Mouse (Mus musculus) midbrain, embryonic 11.5 days (tissue): ENCODE data around the gene Ppp2r5e. TPM values are rescaled to one million over a fixed set of nuclear protein-coding genes. Genes with fewer than 3 reads are reported as not detected.

ENCODE experiments used
- ATAC-seq: fragments of 200-750 bp; cut with Nextera tagmentation; 2 replicates; pipeline ENCODE4 v1.8.0; 2017; ENCODE audit warnings: moderate TSS enrichment, moderate library complexity; ENCODE audit not compliant: low FRiP score
- DNase-seq: peaks from one replicate; pipeline ENCODE4 v3.0.0; 2015; ENCODE audit warnings: low spot score; ENCODE audit errors: missing footprints
- H3K27ac ChIP-seq: fragments of 300-500 bp; sonication (generic); 2 replicates; pipeline ENCODE4 v1.5.1; 2014; ENCODE audit warnings: low read depth, low read length
- H3K27me3 ChIP-seq: fragments of 300-500 bp; sonication (generic); 2 replicates; pipeline ENCODE4 v1.6.1; 2014; ENCODE audit warnings: mild to moderate bottlenecking, low read length, moderate library complexity, mixed read lengths; ENCODE audit not compliant: control insufficient read depth, insufficient read depth
- H3K36me3 ChIP-seq: fragments of 300-500 bp; sonication (generic); 2 replicates; pipeline ENCODE4 v1.6.1; 2014; ENCODE audit warnings: mild to moderate bottlenecking, low read length, moderate library complexity, mixed read lengths; ENCODE audit not compliant: control insufficient read depth, insufficient read depth
- H3K4me1 ChIP-seq: fragments of 300-500 bp; sonication (generic); 2 replicates; pipeline ENCODE4 v1.6.1; 2014; ENCODE audit warnings: low read length; ENCODE audit not compliant: control insufficient read depth, insufficient read depth
- H3K4me2 ChIP-seq: fragments of 300-500 bp; sonication (generic); 2 replicates; pipeline ENCODE4 v1.6.1; 2014; ENCODE audit warnings: mild to moderate bottlenecking, moderate library complexity
- H3K4me3 ChIP-seq: fragments of 300-500 bp; sonication (generic); 2 replicates; pipeline ENCODE4 v1.5.1; 2014; ENCODE audit warnings: low read depth, low read length
- H3K9ac ChIP-seq: fragments of 300-500 bp; sonication (generic); 2 replicates; pipeline ENCODE4 v1.6.1; 2014; ENCODE audit warnings: low read length
- H3K9me3 ChIP-seq: fragments of 300-500 bp; sonication (generic); 2 replicates; pipeline ENCODE4 v1.6.1; 2016; ENCODE audit warnings: low read length; ENCODE audit not compliant: control insufficient read depth
- WGBS: fragments of 180-500 bp; shearing (Covaris S2); extraction: QIAGEN DNeasy Blood & Tissue Kit; methylation state at CpG from one replicate; pipeline ENCODE4 v1.1.7; 2014; 5-methylcytosine and 5-hydroxymethylcytosine counted together
- polyA plus RNA-seq: library from polyadenylated mRNA; unstranded; fragments of >200 nt; fragmentation: Nextera tagmentation; extraction: Ambion mirVana; gene quantifications from 2 replicates; pipeline ENCODE4 v1.2.1, GENCODE M21; 2014

The Ppp2r5e gene
- 22.3 and 24.7 TPM in 2 replicates for polyA plus RNA-seq

DNA sequence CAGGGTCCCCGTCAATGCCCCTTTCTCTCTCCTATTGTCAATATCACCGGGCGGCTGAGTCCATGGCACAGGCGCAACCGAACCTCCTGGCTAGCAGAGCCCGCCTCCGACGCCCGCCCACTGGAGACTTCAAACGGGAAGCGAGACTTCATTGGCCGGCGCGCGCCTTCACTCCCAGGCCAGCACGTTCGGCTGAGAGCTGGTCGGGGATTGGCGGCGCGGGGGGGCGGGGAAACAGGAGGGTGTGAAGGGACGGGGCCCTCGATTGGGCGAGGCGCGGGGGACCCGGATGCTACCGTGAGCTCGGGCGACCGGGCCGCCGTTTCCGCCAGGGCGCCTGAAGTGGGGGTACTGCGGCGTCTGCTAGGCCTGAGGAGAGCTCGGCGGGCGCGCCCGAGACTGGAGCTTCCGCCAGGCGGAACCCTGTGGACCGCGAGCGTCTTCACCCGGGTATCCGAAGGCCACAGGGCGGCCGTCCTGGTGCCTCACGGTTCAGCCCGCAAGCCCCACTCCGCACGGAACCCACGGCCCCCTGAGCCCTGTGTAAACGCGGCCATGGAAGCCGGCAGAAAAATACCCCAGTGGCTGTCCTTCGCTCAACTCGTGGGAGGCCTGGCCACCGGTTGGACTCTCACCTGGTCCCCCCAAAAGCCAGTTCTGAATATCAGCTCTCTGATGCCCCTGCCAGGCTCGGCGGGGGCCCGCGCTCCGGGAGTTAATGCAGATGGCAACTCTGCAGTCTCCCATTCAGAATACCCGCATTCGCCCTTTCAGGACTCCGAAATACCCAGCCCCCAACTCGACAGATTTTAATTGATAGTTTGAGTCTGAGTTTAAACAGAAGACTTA is at the start of gene Ppp2r5e:
Gene Ppp2r5e, minus strand, starts transcription at position 92 of the 849 bp plus-strand sequence.
- Histone ChIP-seq H3K4me3 (peak within 1 kb of the TSS; percentile 100), H3K4me2 (peak within 1 kb of the TSS; percentile 90), H3K36me3 (0 out of 2 replicates have a peak, but pooled peaks cover 5% of the 10 kb centered on the region), H3K27ac (peak within 1 kb of the TSS; percentile 95), H3K27me3 (no peaks in the 10 kb centered on the region), H3K4me1 (peaks cover 11% of the 10 kb centered on the region), H3K9ac (peak within 1 kb of the TSS; percentile 99), H3K9me3 (no peaks in the 10 kb centered on the region)
- DNase-seq, result peak; percentile 99
- under 1% methylated on average over 64 of the region's 72 CpGs for WGBS
- ATAC-seq, result peak; percentile 99

DNA sequence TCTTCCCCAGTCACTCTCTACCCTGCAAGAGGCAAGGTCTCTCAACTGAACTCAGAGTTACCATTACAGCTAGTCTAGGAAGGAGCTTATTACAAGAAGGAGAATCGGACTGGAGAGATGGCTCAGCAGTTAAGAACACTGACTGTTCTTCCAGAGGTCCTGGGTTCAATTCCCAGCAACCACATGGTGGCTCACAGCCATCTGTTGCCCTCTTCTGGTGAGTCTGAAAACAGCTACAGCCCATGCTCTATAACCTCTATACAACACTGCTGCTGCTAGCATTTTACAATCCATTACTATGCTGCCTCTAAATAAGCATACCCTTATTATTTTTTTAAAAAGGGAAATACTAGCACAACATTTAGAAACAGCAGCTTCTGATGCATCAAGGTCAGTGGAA is 49.7 kb upstream of the Ppp2r5e start:
- Histone ChIP-seq H3K4me3 (no peak overlapping the region), H3K27ac (no peak overlapping the region), H3K36me3 (no peaks in the 10 kb centered on the region), H3K9me3 (no peaks in the 10 kb centered on the region), H3K4me2 (no peak overlapping the region), H3K9ac (no peak overlapping the region), H3K4me1 (peaks cover 5% of the 10 kb centered on the region; the same call in 1 of the 2 replicates), H3K27me3 (no peaks in the 10 kb centered on the region)
- no peak for DNase-seq
- ATAC-seq, result no peak
- WGBS, result 86% methylated on average over 1 of the region's 1 CpGs

DNA sequence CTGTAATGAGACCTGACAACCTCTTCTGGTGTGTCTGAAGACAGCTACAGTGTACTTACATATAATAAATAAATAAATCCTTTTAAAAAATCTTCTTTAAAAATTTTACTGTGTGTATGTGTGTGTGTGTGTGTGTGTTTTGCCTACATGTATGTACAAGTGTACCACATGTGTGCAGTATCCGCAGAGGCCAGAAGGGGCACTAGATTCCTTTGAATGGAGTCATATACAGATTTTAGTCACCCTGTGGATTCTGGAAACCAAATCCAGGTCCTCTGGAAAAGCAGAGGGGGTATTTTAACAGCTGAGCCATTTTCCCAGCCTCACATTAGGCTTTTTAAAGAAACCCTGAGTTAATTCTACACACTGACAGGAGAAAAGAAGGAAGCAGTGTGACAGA is 45.7 kb upstream of the Ppp2r5e start:
- WGBS, result 94% methylated on average over 1 of the region's 1 CpGs

DNA sequence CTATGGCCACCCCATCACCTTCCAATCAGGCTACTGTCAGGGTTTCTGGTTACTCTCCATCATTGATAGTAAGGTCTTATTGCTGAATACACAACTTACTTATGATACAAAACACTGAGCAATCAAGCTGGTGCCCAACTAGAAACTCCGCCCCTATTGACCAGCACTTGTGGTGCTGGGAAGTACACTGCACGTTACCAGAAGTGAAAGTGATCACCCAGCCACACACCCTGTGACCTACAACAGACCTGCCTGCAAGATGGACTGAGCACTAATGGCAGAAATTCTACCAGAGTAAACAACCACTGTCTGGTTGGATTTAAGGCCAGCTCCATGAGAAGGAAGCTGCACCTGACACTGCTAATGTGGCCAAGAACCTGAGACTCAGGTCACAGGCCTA is 42.3 kb upstream of the Ppp2r5e start:
- DNase-seq, result no peak
- no peaks in the 10 kb centered on the region for H3K9me3 ChIP-seq
- no peaks in the 10 kb centered on the region for H3K4me1 ChIP-seq
- H3K27ac ChIP-seq, result no peak overlapping the region
- H3K27me3 ChIP-seq, result no peaks in the 10 kb centered on the region
- no peak for ATAC-seq
- H3K36me3 ChIP-seq, result no peaks in the 10 kb centered on the region
- 91% methylated on average over 2 of the region's 2 CpGs for WGBS
- H3K9ac ChIP-seq, result no peak overlapping the region
- H3K4me3 ChIP-seq, result no peak overlapping the region
- no peak overlapping the region for H3K4me2 ChIP-seq

More for the DNA sequence above, 45.7 kb upstream of the Ppp2r5e start:
- peak; percentile 72 for DNase-seq
- no peak for ATAC-seq
- no peaks in the 10 kb centered on the region for H3K4me1 ChIP-seq
- no peaks in the 10 kb centered on the region for H3K27me3 ChIP-seq
- H3K4me3 ChIP-seq, result no peak overlapping the region
- no peak overlapping the region for H3K27ac ChIP-seq
- H3K36me3 ChIP-seq, result no peaks in the 10 kb centered on the region
- no peak overlapping the region for H3K9ac ChIP-seq
- no peaks in the 10 kb centered on the region for H3K9me3 ChIP-seq
- no peak overlapping the region for H3K4me2 ChIP-seq

DNA sequence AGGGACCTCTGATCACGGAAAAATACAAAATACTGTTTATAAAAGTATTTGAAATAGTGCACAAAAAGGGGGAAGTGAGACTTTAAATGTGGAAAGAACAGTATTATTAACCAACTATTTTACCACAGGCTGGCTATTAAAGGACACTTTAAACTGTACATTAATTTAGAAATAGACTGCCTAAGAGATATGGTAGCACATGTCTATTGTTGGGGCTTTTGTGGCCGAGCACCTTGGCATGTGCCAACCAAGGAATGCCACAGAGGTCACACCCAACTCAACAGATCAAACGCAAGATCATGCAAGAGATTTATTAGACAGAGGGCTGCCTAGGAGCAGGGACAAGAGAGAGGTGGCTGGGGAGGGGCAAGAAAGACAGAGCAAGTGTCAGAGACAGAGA is 41.1 kb upstream of the Ppp2r5e start:
- Histone ChIP-seq H3K27ac (no peak overlapping the region), H3K4me3 (no peak overlapping the region), H3K9me3 (no peaks in the 10 kb centered on the region), H3K36me3 (no peaks in the 10 kb centered on the region), H3K27me3 (no peaks in the 10 kb centered on the region), H3K4me2 (no peak overlapping the region), H3K9ac (no peak overlapping the region), H3K4me1 (no peaks in the 10 kb centered on the region)
- ATAC-seq, result no peak
- 93% methylated on average over 3 of the region's 3 CpGs for WGBS
- no peak for DNase-seq

DNA sequence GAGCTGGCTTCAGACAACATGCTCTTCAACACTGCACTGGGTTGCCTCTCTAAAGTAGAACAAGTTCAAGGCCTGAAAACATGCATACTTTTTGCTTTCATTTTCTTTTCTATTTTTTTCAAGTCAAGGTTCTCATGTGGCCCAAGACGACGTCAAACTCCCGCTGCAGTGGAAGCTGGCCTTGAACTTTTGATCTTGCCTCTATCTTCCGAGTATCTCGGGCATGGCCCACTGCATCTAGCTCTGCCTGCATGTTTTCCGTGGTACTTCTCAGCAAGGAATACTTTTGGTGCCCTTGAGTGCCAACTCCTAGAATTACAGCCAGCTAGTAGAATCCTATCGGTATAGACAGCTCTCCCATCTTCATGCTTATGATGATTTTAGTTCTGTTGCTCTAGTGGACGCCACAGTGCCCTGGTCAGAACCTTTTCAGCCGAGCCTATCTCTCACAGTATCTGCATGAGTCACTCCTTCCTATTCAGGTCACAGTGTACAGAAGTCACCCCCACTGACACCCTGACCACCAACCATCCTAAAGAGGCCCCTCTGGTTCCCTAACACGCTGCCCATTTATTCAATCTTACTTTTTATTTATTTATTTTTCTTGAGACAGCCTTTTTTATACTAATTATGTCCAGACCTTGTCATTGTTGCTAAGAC is 39.9 kb upstream of the Ppp2r5e start:
- no peak overlapping the region for H3K27ac ChIP-seq
- H3K9ac ChIP-seq, result no peak overlapping the region
- no peaks in the 10 kb centered on the region for H3K27me3 ChIP-seq
- ATAC-seq, result no peak
- H3K4me1 ChIP-seq, result no peaks in the 10 kb centered on the region
- no peaks in the 10 kb centered on the region for H3K9me3 ChIP-seq
- H3K4me2 ChIP-seq, result no peak overlapping the region
- no peak overlapping the region for H3K4me3 ChIP-seq
- no peak for DNase-seq
- WGBS, result 91% methylated on average over 10 of the region's 10 CpGs
- H3K36me3 ChIP-seq, result no peaks in the 10 kb centered on the region

DNA sequence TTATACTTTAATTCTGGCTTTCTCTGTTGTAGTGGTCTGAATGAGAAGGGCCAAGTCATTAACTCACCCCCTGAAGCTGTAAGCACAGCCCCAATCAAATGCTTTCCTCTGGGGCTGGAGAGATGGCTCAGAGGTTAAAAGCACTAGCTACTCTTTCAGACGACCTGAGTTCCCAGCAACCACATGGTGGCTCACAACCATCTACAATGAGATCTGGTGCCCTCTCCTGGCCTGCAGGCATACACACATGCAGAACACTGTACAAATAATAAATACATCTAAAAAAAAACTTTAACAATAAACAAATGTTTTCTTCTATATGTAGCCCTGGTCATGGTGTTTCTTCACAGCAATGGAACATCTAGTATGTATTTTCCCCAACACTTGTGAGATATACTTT is 33.6 kb upstream of the Ppp2r5e start:
- no peaks in the 10 kb centered on the region for H3K4me1 ChIP-seq
- H3K36me3 ChIP-seq, result no peaks in the 10 kb centered on the region
- DNase-seq (no peak), ATAC-seq (no peak)
- no peak overlapping the region for H3K4me3 ChIP-seq
- no peak overlapping the region for H3K27ac ChIP-seq
- H3K9me3 ChIP-seq, result no peaks in the 10 kb centered on the region
- H3K27me3 ChIP-seq, result no peaks in the 10 kb centered on the region
- 65% methylated on average over 1 of the region's 1 CpGs for WGBS
- H3K9ac ChIP-seq, result no peak overlapping the region
- H3K4me2 ChIP-seq, result no peak overlapping the region

DNA sequence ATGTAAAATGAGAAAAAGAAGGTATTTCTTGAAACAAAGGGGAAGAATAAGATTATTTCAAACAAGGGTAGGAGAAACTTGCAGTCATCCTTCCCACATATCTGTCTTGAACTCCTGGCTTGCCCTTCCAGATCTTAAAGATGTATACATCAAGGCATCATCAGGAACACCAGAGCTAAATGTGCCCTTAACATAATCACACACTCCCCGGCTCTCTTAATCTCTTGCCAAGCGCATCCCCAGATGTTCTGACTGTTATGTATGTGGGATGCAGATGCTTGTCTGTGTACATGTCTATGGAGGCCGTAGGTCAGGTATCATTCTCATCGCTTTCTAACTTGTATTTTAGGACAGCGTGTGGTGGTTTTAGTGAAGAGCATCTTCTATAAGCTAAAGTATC is 27.2 kb upstream of the Ppp2r5e start:
- 93% methylated on average over 5 of the region's 5 CpGs for WGBS
- Histone ChIP-seq H3K9ac (no peak overlapping the region), H3K4me3 (no peak overlapping the region), H3K9me3 (no peaks in the 10 kb centered on the region), H3K27me3 (no peaks in the 10 kb centered on the region), H3K4me2 (no peak overlapping the region), H3K27ac (no peak overlapping the region), H3K4me1 (no peaks in the 10 kb centered on the region), H3K36me3 (no peaks in the 10 kb centered on the region)
- DNase-seq, result no peak
- no peak for ATAC-seq

DNA sequence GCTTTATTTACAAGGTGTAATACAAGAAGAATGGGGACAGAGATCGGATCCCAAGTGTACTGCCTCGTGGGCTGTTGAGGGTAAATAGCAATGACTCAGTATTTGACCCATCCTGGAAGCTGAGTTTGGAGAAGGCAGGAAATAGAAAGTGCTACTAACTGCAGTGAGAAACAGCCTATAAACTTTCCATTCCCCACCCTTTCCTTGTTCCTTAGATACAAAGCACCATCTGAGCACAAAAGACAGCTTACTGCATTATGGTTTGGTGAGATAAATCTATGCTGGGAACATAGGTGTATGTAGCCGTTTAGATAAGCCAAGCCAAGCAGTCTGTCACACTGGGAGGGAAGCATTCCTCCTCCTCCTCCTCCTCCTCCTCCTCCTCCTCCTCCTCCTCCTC is 26.8 kb upstream of the Ppp2r5e start:
- no peak overlapping the region for H3K4me3 ChIP-seq
- no peak overlapping the region for H3K27ac ChIP-seq
- DNase-seq, result no peak
- no peaks in the 10 kb centered on the region for H3K27me3 ChIP-seq
- no peak for ATAC-seq
- H3K36me3 ChIP-seq, result no peaks in the 10 kb centered on the region
- no peaks in the 10 kb centered on the region for H3K9me3 ChIP-seq
- H3K4me1 ChIP-seq, result no peaks in the 10 kb centered on the region
- no peak overlapping the region for H3K9ac ChIP-seq
- WGBS, result 82% methylated on average over 3 of the region's 3 CpGs
- H3K4me2 ChIP-seq, result no peak overlapping the region
